Mouse (Mus musculus): ENCODE measurements around the gene Dhrs4. TPM values are rescaled to one million over a fixed set of nuclear protein-coding genes. Genes with fewer than 3 reads are reported as not detected.

Dhrs4 gene
- polyA plus RNA-seq, 1 experiment from 2014 or later = 147 TPM

DNA sequence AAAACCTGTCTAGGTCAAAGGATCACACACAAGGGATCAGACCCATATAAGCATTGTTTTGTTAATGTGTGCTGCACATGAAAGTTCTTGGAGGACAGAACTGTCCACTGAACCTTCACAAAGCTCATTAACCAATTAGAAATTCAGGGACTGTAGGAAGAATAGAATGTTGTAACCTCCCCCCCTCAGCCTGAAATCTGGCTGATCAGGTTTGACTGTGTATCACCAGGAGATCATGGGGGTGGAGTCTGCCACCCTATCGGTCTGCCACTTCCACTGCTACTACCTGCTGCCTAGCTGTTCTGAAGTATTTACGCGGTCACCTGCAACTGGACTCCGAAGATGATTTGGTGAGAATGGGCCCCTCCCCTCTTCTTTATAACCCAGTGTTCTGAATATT lies 18.8 kb upstream of the Dhrs4 start:
- peak; percentile 69; the same call in 1 of the 2 replicates for ATAC-seq (ENCODE audit: low FRiP score, low TSS enrichment)
- Histone ChIP-seq H3K36me3 (ENCODE audit: insufficient read depth, low read length) (no peaks in the 10 kb centered on the region), H3K27me3 (ENCODE audit: insufficient read depth, low read length) (no peaks in the 10 kb centered on the region), H3K9me3 (ENCODE audit: low read length) (peaks cover 6% of the 10 kb centered on the region; the same call in 1 of the 2 replicates), H3K4me3 (ENCODE audit: low read length) (no peak overlapping the region), H3K4me1 (ENCODE audit: insufficient read depth, low read length) (no peaks in the 10 kb centered on the region), H3K9ac (replicated peaks; ENCODE audit: low read length) (no peak overlapping the region), H3K27ac (ENCODE audit: low read length) (peak overlapping the region; percentile 49; the same call in 1 of the 2 replicates), H3K4me2 (replicated peaks; ENCODE audit: low read depth, low read length) (no peak overlapping the region)
- 64% methylated on average over 4 of the region's 4 CpGs for WGBS

DNA sequence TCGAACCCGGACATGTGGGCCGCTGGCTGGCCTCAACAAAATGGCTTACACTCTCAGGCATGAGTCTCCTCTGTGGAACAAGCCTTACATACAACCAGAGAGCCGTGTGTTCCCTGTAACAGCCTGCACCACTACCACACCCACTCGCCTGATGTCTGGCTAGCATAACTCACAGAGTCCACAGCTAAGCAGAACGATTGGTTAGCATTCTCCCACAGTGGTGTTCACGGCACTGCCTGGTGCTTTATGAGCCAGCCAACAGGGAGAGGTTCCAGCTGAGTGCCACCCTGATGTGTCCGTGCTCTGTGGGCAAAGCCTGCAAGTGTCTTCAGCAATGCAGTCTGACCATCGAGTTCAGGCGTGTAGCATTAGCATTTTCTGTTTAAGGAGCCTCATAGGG lies 18.3 kb upstream of the Dhrs4 start:
- Histone ChIP-seq H3K36me3 (ENCODE audit: insufficient read depth, low read length) (no peaks in the 10 kb centered on the region), H3K4me2 (replicated peaks; ENCODE audit: low read depth, low read length) (peak overlapping the region; percentile 9; the same call in 1 of the 2 replicates), H3K4me1 (ENCODE audit: insufficient read depth, low read length) (no peaks in the 10 kb centered on the region), H3K9me3 (ENCODE audit: low read length) (peaks cover 6% of the 10 kb centered on the region; the same call in 1 of the 2 replicates), H3K4me3 (ENCODE audit: low read length) (no peak overlapping the region), H3K9ac (replicated peaks; ENCODE audit: low read length) (no peak overlapping the region), H3K27me3 (ENCODE audit: insufficient read depth, low read length) (no peaks in the 10 kb centered on the region), H3K27ac (ENCODE audit: low read length) (peak overlapping the region; percentile 41)
- WGBS = 45% methylated on average over 10 of the region's 10 CpGs
- ATAC-seq (ENCODE audit: low FRiP score, low TSS enrichment) = peak; percentile 84

DNA sequence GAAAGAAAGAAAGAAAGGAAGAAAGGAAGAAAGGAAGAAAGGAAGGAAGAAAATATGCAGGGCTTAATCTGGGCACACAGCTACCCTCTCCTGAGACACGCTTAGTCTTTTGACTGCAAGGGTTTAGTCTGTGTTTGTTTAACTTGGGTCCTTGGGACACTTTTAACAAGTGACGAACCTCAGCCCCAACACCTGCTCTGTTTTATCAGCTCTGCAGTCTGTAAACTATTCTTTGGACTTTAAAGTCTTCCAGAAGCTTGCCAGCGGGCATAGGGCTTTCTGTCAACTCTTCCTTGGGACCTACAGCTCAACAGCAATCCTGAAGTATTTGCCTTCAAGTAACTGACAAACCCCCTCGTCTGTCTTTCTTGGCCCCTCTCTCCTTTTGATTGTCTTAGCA lies 16.8 kb upstream of the Dhrs4 start:
- no peaks in the 10 kb centered on the region for H3K27me3 ChIP-seq (ENCODE audit: insufficient read depth, low read length)
- no peak overlapping the region for H3K9ac ChIP-seq (replicated peaks; ENCODE audit: low read length)
- WGBS = 57% methylated on average over 4 of the region's 4 CpGs
- no peak for ATAC-seq (ENCODE audit: low FRiP score, low TSS enrichment)
- H3K27ac ChIP-seq (ENCODE audit: low read length) = no peak overlapping the region
- no peak overlapping the region for H3K4me2 ChIP-seq (replicated peaks; ENCODE audit: low read depth, low read length)
- no peaks in the 10 kb centered on the region for H3K36me3 ChIP-seq (ENCODE audit: insufficient read depth, low read length)
- H3K9me3 ChIP-seq (ENCODE audit: low read length) = no peaks in the 10 kb centered on the region
- no peaks in the 10 kb centered on the region for H3K4me1 ChIP-seq (ENCODE audit: insufficient read depth, low read length)
- no peak overlapping the region for H3K4me3 ChIP-seq (ENCODE audit: low read length)

DNA sequence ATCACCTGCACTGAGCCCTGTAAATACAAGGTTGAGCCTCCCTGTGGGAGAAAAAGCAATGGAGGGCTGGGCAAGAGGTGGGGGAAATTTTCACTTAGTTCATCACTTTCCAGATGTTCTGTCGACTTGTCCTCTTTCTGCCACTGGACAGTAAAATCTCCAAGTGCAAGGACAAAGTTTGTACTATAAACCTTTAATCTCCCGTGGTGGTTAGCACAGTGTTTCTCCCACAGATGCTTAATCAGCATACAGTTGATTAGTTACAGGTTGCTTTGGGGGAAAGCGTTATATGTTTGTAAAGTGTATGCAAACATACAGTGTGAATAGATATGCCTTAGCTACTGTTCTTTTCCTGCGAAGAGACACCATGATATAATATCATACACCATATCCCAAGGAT lies 12.1 kb upstream of the Dhrs4 start:
- 68% methylated on average over 4 of the region's 4 CpGs for WGBS
- Histone ChIP-seq H3K4me1 (ENCODE audit: insufficient read depth, low read length) (peaks cover 29% of the 10 kb centered on the region), H3K27ac (ENCODE audit: low read length) (no peak overlapping the region), H3K4me2 (replicated peaks; ENCODE audit: low read depth, low read length) (no peak overlapping the region), H3K27me3 (ENCODE audit: insufficient read depth, low read length) (no peaks in the 10 kb centered on the region), H3K36me3 (ENCODE audit: insufficient read depth, low read length) (no peaks in the 10 kb centered on the region), H3K4me3 (ENCODE audit: low read length) (no peak overlapping the region), H3K9ac (replicated peaks; ENCODE audit: low read length) (no peak overlapping the region), H3K9me3 (ENCODE audit: low read length) (no peaks in the 10 kb centered on the region)
- no peak for ATAC-seq (ENCODE audit: low FRiP score, low TSS enrichment)

DNA sequence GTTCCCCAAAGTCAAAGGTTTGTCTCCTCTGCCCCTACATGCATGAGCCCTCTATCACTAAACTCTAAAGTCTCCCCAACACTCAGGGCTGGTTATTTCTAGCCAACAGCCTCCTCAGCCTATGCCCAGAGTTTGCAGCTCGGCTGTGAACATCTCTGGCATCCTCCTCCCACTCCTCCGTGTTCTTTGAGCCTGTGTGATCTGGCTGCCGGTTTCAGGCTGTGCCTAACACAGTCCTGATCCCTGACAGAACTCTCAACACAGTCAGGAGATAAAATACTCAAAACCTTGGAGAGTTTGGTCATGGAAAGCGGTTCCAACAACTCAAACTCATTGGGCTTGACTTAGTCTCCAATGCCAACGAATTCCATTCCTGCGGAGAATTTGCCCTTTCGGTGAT lies 11.4 kb upstream of the Dhrs4 start:
- no peak for ATAC-seq (ENCODE audit: low FRiP score, low TSS enrichment)
- Histone ChIP-seq H3K4me1 (ENCODE audit: insufficient read depth, low read length) (peaks cover 32% of the 10 kb centered on the region), H3K9ac (replicated peaks; ENCODE audit: low read length) (no peak overlapping the region), H3K9me3 (ENCODE audit: low read length) (no peaks in the 10 kb centered on the region), H3K27ac (ENCODE audit: low read length) (no peak overlapping the region), H3K4me3 (ENCODE audit: low read length) (no peak overlapping the region), H3K27me3 (ENCODE audit: insufficient read depth, low read length) (no peaks in the 10 kb centered on the region), H3K36me3 (ENCODE audit: insufficient read depth, low read length) (no peaks in the 10 kb centered on the region), H3K4me2 (replicated peaks; ENCODE audit: low read depth, low read length) (no peak overlapping the region)
- WGBS = 67% methylated on average over 7 of the region's 7 CpGs

DNA sequence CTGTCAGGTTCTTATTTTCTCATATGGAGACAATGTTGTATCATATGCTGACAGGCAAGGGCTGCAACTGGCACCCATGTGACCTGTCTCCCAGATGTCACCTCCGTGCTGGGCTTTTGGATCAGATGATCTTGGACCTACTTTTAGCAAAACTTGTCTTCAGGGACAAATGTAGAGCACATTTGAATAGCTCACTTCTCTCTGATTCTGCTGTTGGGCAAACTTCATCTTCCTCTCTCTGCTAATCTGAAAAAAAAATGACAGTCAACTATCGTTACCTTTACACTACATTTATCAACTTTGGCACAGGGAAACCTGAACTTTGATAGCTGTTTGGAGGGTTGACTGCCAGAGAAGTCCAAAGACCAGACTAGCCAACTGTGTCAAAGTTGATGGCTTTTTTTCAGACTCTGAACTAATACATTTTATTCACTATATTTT lies 10.2 kb upstream of the Dhrs4 start:
- no peak overlapping the region for H3K4me3 ChIP-seq (ENCODE audit: low read length)
- no peaks in the 10 kb centered on the region for H3K9me3 ChIP-seq (ENCODE audit: low read length)
- no peaks in the 10 kb centered on the region for H3K27me3 ChIP-seq (ENCODE audit: insufficient read depth, low read length)
- H3K4me2 ChIP-seq (replicated peaks; ENCODE audit: low read depth, low read length) = no peak overlapping the region
- peaks cover 32% of the 10 kb centered on the region for H3K4me1 ChIP-seq (ENCODE audit: insufficient read depth, low read length)
- H3K9ac ChIP-seq (replicated peaks; ENCODE audit: low read length) = no peak overlapping the region
- no peak for ATAC-seq (ENCODE audit: low FRiP score, low TSS enrichment)
- no peaks in the 10 kb centered on the region for H3K36me3 ChIP-seq (ENCODE audit: insufficient read depth, low read length)
- 55% methylated on average over 2 of the region's 2 CpGs for WGBS
- peak overlapping the region; percentile 45 for H3K27ac ChIP-seq (ENCODE audit: low read length)

DNA sequence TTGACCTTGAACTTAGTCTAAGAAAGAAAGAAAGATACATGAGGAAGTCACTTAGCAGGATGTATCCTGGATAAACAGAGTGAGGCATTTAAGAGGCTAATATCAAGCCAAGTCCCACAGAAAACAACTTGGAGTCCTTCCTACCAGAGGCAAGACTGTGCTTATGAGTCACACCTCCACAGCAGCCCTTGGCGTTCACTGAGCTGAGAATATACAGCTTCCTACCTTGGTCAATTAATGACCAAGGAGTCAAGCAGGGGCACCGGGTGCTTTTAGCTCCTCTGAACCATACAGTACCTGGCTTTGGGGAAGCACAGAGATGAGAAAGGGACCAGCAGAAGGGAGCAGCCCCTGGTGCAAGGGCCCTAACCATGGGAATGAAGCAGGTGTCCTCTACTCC lies 9.5 kb upstream of the Dhrs4 start:
- WGBS = 34% methylated on average over 2 of the region's 2 CpGs
- Histone ChIP-seq H3K9me3 (ENCODE audit: low read length) (no peaks in the 10 kb centered on the region), H3K27me3 (ENCODE audit: insufficient read depth, low read length) (no peaks in the 10 kb centered on the region), H3K36me3 (ENCODE audit: insufficient read depth, low read length) (no peaks in the 10 kb centered on the region), H3K4me2 (replicated peaks; ENCODE audit: low read depth, low read length) (no peak overlapping the region), H3K27ac (ENCODE audit: low read length) (peak overlapping the region; percentile 75), H3K4me3 (ENCODE audit: low read length) (no peak overlapping the region), H3K4me1 (ENCODE audit: insufficient read depth, low read length) (peaks cover 32% of the 10 kb centered on the region), H3K9ac (replicated peaks; ENCODE audit: low read length) (no peak overlapping the region)
- peak; percentile 94 for ATAC-seq (ENCODE audit: low FRiP score, low TSS enrichment)

DNA sequence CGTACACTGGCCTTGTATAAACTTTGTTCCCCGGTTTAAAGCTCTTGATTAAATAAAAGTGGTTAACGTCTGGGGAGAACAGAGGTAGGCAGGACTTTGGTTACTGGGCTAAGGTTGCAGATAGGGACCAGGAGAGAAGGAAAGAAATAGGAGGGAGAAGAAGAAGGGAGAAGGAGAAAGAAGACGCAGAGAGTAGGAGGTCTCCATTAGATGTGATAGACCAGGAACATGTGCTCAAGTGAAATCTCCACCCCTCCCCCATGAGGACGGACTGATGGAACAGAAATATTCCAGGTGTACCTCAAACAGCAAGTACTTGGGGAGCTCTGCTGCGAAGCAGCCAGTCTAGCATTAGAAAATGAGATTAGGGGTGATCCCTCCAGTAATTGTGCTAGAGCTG lies 8.7 kb upstream of the Dhrs4 start:
- H3K4me3 ChIP-seq (ENCODE audit: low read length) = no peak overlapping the region
- H3K4me1 ChIP-seq (ENCODE audit: insufficient read depth, low read length) = peaks cover 32% of the 10 kb centered on the region
- H3K4me2 ChIP-seq (replicated peaks; ENCODE audit: low read depth, low read length) = no peak overlapping the region
- no peaks in the 10 kb centered on the region for H3K27me3 ChIP-seq (ENCODE audit: insufficient read depth, low read length)
- H3K9me3 ChIP-seq (ENCODE audit: low read length) = no peaks in the 10 kb centered on the region
- H3K27ac ChIP-seq (ENCODE audit: low read length) = peak overlapping the region; percentile 54; the same call in 1 of the 2 replicates
- whole genome bisulfite sequencing = 65% methylated on average over 6 of the region's 6 CpGs
- no peak overlapping the region for H3K9ac ChIP-seq (replicated peaks; ENCODE audit: low read length)
- no peak for ATAC-seq (ENCODE audit: low FRiP score, low TSS enrichment)
- no peaks in the 10 kb centered on the region for H3K36me3 ChIP-seq (ENCODE audit: insufficient read depth, low read length)

DNA sequence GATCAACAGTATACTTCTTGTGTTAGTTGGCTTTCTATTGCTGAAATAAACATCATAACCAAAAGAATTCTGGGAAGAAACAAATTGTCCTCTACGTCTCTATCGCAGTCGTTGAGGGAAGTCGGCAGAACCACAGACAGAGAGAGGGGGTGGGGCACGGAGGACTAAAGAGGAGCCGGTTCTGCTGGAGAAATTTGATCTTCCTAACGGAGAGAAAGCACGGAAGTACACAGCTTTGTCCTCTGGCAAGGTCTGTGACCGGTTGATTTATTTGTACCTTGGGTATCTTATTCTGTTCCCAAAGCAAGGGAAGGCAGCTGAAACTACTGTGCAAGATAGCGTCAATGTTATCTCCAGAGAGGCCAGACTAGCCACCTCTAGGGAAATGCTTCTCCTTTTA lies 7.8 kb upstream of the Dhrs4 start:
- Histone ChIP-seq H3K4me2 (replicated peaks; ENCODE audit: low read depth, low read length) (peak overlapping the region; percentile 38), H3K27ac (ENCODE audit: low read length) (no peak overlapping the region), H3K9ac (replicated peaks; ENCODE audit: low read length) (0 out of 2 replicates have a peak overlapping the region, but pooled peaks have one; percentile 7), H3K36me3 (ENCODE audit: insufficient read depth, low read length) (no peaks in the 10 kb centered on the region), H3K4me1 (ENCODE audit: insufficient read depth, low read length) (peaks cover 32% of the 10 kb centered on the region), H3K9me3 (ENCODE audit: low read length) (no peaks in the 10 kb centered on the region), H3K27me3 (ENCODE audit: insufficient read depth, low read length) (no peaks in the 10 kb centered on the region), H3K4me3 (ENCODE audit: low read length) (no peak overlapping the region)
- no peak for ATAC-seq (ENCODE audit: low FRiP score, low TSS enrichment)
- WGBS = 2% methylated on average over 10 of the region's 10 CpGs

DNA sequence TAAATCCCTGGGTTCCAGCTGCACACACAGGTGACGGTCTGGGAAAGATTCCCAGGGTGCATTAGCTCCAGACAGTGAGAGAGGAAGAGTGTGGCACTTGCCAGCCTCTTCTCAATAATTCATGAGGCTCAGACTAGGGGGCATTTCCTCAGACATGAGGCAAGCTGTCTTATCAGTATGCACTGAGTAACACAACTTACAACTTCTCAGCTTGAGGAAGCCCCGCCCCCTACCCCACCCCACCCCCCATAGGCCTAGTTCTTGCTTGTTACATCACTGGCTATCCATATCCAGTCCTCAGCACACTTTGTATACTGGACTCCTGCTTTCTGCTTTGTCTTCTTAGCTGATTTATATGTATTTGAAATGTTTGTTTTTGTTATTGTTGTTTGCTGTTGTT lies 2.9 kb upstream of the Dhrs4 start:
- no peaks in the 10 kb centered on the region for H3K27me3 ChIP-seq (ENCODE audit: insufficient read depth, low read length)
- WGBS = 46% methylated on average over 2 of the region's 2 CpGs
- ATAC-seq (ENCODE audit: low FRiP score, low TSS enrichment) = no peak
- H3K9me3 ChIP-seq (ENCODE audit: low read length) = no peaks in the 10 kb centered on the region
- H3K27ac ChIP-seq (ENCODE audit: low read length) = no peak overlapping the region
- no peak overlapping the region for H3K4me2 ChIP-seq (replicated peaks; ENCODE audit: low read depth, low read length)
- no peak overlapping the region for H3K9ac ChIP-seq (replicated peaks; ENCODE audit: low read length)
- no peaks in the 10 kb centered on the region; the same call in 1 of the 2 replicates for H3K36me3 ChIP-seq (ENCODE audit: insufficient read depth, low read length)
- peaks cover 22% of the 10 kb centered on the region for H3K4me1 ChIP-seq (ENCODE audit: insufficient read depth, low read length)
- H3K4me3 ChIP-seq (ENCODE audit: low read length) = no peak overlapping the region
